Mouse (Mus musculus): ENCODE measurements around the gene Agap1. TPM values are rescaled to one million over a fixed set of nuclear protein-coding genes. Genes with fewer than 3 reads are reported as not detected.

Gene Agap1
- total and polyA plus RNA-seq, 2 experiments from 2014 or later, result 40.1 to 108 TPM

GRCm38 (mm10) chr1:89671110-89671787 is 216.6 kb downstream of the Agap1 start:
- no peaks in the 10 kb centered on the region for H3K4me1 ChIP-seq (ENCODE audit: insufficient read depth)
- H3K4me2 ChIP-seq (ENCODE audit: low read depth), result no peak overlapping the region
- TF ChIP-seq CTCF (IDR thresholded peaks at IDR 0.05; ENCODE audit: low read depth), result no peak
- H3K4me3 ChIP-seq (ENCODE audit: low read depth, low read length), result no peak overlapping the region
- no peak overlapping the region for H3K9ac ChIP-seq
- whole genome bisulfite sequencing, result 22% methylated on average over 26 of the region's 26 CpGs
- DNase-seq, result peak; percentile 64
- H3K27me3 ChIP-seq (ENCODE audit: insufficient read depth, low read length), result 0 out of 2 replicates have a peak, but pooled peaks cover 2% of the 10 kb centered on the region
- peak; percentile 81 for ATAC-seq
- no peak overlapping the region for H3K27ac ChIP-seq (ENCODE audit: low read depth, low read length)
- no peaks in the 10 kb centered on the region for H3K9me3 ChIP-seq (ENCODE audit: low read length)
- peaks cover 33% of the 10 kb centered on the region for H3K36me3 ChIP-seq (ENCODE audit: insufficient read depth)

- 92% methylated on average over 6 of the region's 6 CpGs for WGBS
- Histone ChIP-seq H3K4me2 (ENCODE audit: low read depth) (no peak overlapping the region), H3K9me3 (ENCODE audit: low read length) (no peaks in the 10 kb centered on the region), H3K4me1 (ENCODE audit: insufficient read depth) (no peaks in the 10 kb centered on the region), H3K27ac (ENCODE audit: low read depth, low read length) (no peak overlapping the region), H3K4me3 (ENCODE audit: low read depth, low read length) (no peak overlapping the region), H3K9ac (no peak overlapping the region), H3K27me3 (ENCODE audit: insufficient read depth, low read length) (0 out of 2 replicates have a peak, but pooled peaks cover 2% of the 10 kb centered on the region), H3K36me3 (ENCODE audit: insufficient read depth) (peaks cover 32% of the 10 kb centered on the region)
- DNase-seq, result no peak
- TF ChIP-seq CTCF (IDR thresholded peaks at IDR 0.05; ENCODE audit: low read depth), result peak; percentile 32; the same call in 1 of the 2 replicates
- no peak for ATAC-seq
Measured at GRCm38 (mm10) chr1:89673071-89673470, 218.5 kb downstream of the Agap1 start.

- peak; percentile 60 for TF ChIP-seq CTCF (IDR thresholded peaks at IDR 0.05; ENCODE audit: low read depth)
- Histone ChIP-seq H3K9ac (no peak overlapping the region), H3K27ac (ENCODE audit: low read depth, low read length) (no peak overlapping the region), H3K4me2 (ENCODE audit: low read depth) (no peak overlapping the region), H3K4me3 (ENCODE audit: low read depth, low read length) (no peak overlapping the region), H3K36me3 (ENCODE audit: insufficient read depth) (peaks cover 32% of the 10 kb centered on the region), H3K9me3 (ENCODE audit: low read length) (no peaks in the 10 kb centered on the region), H3K4me1 (ENCODE audit: insufficient read depth) (no peaks in the 10 kb centered on the region), H3K27me3 (ENCODE audit: insufficient read depth, low read length) (0 out of 2 replicates have a peak, but pooled peaks cover 2% of the 10 kb centered on the region)
- ATAC-seq, result no peak
- 96% methylated on average over 3 of the region's 3 CpGs for WGBS
- DNase-seq, result peak; percentile 45
Measured at GRCm38 (mm10) chr1:89673686-89674085, 219.1 kb downstream of the Agap1 start.

- no peak for ATAC-seq
- TF ChIP-seq CTCF (IDR thresholded peaks at IDR 0.05; ENCODE audit: low read depth), result no peak
Measured at GRCm38 (mm10) chr1:89674681-89675080, 220.1 kb downstream of the Agap1 start.

GRCm38 (mm10) chr1:89676411-89676810 is 221.8 kb downstream of the Agap1 start:
- Histone ChIP-seq H3K4me1 (ENCODE audit: insufficient read depth) (no peaks in the 10 kb centered on the region), H3K27me3 (ENCODE audit: insufficient read depth, low read length) (no peaks in the 10 kb centered on the region), H3K4me2 (ENCODE audit: low read depth) (no peak overlapping the region), H3K9ac (no peak overlapping the region), H3K9me3 (ENCODE audit: low read length) (no peaks in the 10 kb centered on the region), H3K4me3 (ENCODE audit: low read depth, low read length) (no peak overlapping the region), H3K36me3 (ENCODE audit: insufficient read depth) (peaks cover 20% of the 10 kb centered on the region), H3K27ac (ENCODE audit: low read depth, low read length) (no peak overlapping the region)
- DNase-seq (peak; percentile 56), ATAC-seq (peak; percentile 38; the same call in 1 of the 2 replicates)
- TF ChIP-seq CTCF (IDR thresholded peaks at IDR 0.05; ENCODE audit: low read depth), result peak; percentile 58
- WGBS, result 68% methylated on average over 4 of the region's 4 CpGs

More at GRCm38 (mm10) chr1:89674681-89675080, 220.1 kb downstream of the Agap1 start:
- H3K9ac ChIP-seq, result no peak overlapping the region
- no peak overlapping the region for H3K27ac ChIP-seq (ENCODE audit: low read depth, low read length)
- H3K27me3 ChIP-seq (ENCODE audit: insufficient read depth, low read length), result 0 out of 2 replicates have a peak, but pooled peaks cover 2% of the 10 kb centered on the region
- H3K4me3 ChIP-seq (ENCODE audit: low read depth, low read length), result no peak overlapping the region
- H3K4me1 ChIP-seq (ENCODE audit: insufficient read depth), result no peaks in the 10 kb centered on the region
- WGBS, result 36% methylated on average over 9 of the region's 9 CpGs
- H3K4me2 ChIP-seq (ENCODE audit: low read depth), result no peak overlapping the region
- peaks cover 31% of the 10 kb centered on the region for H3K36me3 ChIP-seq (ENCODE audit: insufficient read depth)
- no peaks in the 10 kb centered on the region for H3K9me3 ChIP-seq (ENCODE audit: low read length)
- no peak for DNase-seq

- WGBS, result 53% methylated on average over 7 of the region's 7 CpGs
- Histone ChIP-seq H3K27ac (ENCODE audit: low read depth, low read length) (no peak overlapping the region), H3K4me2 (ENCODE audit: low read depth) (no peak overlapping the region), H3K9ac (no peak overlapping the region), H3K9me3 (ENCODE audit: low read length) (no peaks in the 10 kb centered on the region), H3K27me3 (ENCODE audit: insufficient read depth, low read length) (no peaks in the 10 kb centered on the region; the same call in 1 of the 2 replicates), H3K4me3 (ENCODE audit: low read depth, low read length) (no peak overlapping the region), H3K4me1 (ENCODE audit: insufficient read depth) (no peaks in the 10 kb centered on the region), H3K36me3 (ENCODE audit: insufficient read depth) (peaks cover 21% of the 10 kb centered on the region)
- ATAC-seq (no peak), DNase-seq (no peak)
- TF ChIP-seq CTCF (IDR thresholded peaks at IDR 0.05; ENCODE audit: low read depth), result no peak
Measured at GRCm38 (mm10) chr1:89680673-89681072, 226.1 kb downstream of the Agap1 start.

GRCm38 (mm10) chr1:89688914-89689313 is 234.3 kb downstream of the Agap1 start:
- peak; percentile 36; the same call in 1 of the 2 replicates for ATAC-seq
- H3K9me3 ChIP-seq (ENCODE audit: low read length), result no peaks in the 10 kb centered on the region
- WGBS, result 63% methylated on average over 10 of the region's 10 CpGs
- H3K4me2 ChIP-seq (ENCODE audit: low read depth), result no peak overlapping the region
- H3K36me3 ChIP-seq (ENCODE audit: insufficient read depth), result peaks cover 29% of the 10 kb centered on the region
- no peak overlapping the region for H3K27ac ChIP-seq (ENCODE audit: low read depth, low read length)
- H3K4me3 ChIP-seq (ENCODE audit: low read depth, low read length), result no peak overlapping the region
- TF ChIP-seq CTCF (IDR thresholded peaks at IDR 0.05; ENCODE audit: low read depth), result no peak
- H3K4me1 ChIP-seq (ENCODE audit: insufficient read depth), result 0 out of 2 replicates have a peak, but pooled peaks cover 11% of the 10 kb centered on the region
- H3K9ac ChIP-seq, result no peak overlapping the region
- no peak for DNase-seq
- H3K27me3 ChIP-seq (ENCODE audit: insufficient read depth, low read length), result peaks cover 8% of the 10 kb centered on the region

Data from forebrain, postnatal 0 days (tissue).